Mouse (Mus musculus): ENCODE results near the gene Med9.

The Med9 gene

GRCm38 (mm10) chr11:59947752-59948400 is at the start of gene Med9:
Gene Med9 (plus strand): TSS chr11:59948206.
- peak; percentile 91 for DNase-seq (ENCODE audit: low read depth, low spot score)

DNA sequence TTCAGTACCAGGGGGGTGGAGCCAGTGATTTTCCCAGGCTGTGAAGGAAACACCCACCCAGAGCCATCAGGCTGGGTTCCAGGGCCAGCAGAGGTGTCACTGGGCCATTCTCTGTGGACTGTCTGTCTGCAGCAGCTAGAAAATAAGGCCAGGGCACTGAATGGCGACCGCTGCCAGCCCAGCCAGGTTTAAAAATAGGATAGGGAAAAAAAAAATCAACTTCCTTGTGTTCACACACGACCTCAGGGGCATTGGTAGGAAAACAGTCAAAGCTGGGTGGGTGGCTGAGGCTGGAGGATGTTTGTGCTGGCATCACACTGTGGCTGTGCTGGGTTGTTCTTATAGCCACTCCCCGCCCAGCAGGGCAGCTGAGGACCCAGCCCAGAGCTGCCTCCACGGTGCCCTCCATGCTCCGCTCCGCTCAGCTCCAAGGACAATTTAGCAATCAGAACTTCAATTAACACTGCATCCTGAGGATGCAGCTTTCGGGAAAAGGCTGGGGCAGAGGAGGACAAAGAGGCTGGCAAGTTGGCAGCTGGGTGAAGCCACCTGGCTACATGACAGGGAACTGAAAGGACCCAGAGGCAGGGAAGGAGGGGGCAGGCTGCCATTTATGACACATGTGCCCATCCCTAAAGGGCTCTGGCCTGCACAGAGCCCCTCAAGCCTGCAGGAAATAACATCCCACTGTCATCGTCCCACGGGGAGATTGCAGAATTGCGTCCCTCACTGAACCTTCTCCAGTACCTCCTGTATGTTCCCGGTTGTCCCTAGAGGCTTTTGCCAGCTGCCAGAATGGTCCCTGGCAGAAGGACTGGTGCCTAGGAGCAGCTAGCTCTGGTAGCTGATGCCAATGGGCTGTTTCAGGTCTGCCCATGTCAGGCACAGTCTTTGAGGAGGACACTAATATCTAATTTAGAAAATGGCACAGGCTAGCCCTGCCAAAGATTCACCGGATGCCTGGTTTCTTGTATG is 48.0 kb upstream of the Med9 start:
- DNase-seq (ENCODE audit: low read depth, low spot score) = no peak

- DNase-seq (ENCODE audit: low read depth, low spot score) = no peak
Observed at GRCm38 (mm10) chr11:59900995-59901394, 47.0 kb upstream of the Med9 start.

- DNase-seq (ENCODE audit: low read depth, low spot score) = no peak
Observed at GRCm38 (mm10) chr11:59902045-59902726, 45.8 kb upstream of the Med9 start.

- DNase-seq (ENCODE audit: low read depth, low spot score) = no peak
Observed at GRCm38 (mm10) chr11:59906521-59907123, 41.4 kb upstream of the Med9 start.

DNA sequence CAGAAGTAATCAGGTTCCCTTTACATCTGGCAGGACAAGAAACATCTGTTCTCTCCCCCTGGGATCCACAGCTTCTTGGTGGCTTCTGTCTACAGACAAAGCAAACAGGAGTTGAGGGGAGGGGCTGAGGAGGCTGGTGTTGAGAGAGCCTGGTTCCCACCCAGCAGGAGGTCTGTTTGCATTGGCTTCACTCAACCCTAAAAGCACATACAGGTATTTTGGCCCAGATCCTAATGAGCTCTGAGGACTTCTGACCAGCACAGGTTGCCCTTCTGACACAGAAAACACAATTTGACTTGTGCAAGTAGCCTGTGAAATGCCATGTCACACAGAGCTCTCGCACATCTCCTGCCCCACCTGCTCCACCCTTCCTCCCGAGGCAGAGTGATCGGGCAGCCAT is 39.6 kb upstream of the Med9 start:
- no peak for DNase-seq (ENCODE audit: low read depth, low spot score)

DNA sequence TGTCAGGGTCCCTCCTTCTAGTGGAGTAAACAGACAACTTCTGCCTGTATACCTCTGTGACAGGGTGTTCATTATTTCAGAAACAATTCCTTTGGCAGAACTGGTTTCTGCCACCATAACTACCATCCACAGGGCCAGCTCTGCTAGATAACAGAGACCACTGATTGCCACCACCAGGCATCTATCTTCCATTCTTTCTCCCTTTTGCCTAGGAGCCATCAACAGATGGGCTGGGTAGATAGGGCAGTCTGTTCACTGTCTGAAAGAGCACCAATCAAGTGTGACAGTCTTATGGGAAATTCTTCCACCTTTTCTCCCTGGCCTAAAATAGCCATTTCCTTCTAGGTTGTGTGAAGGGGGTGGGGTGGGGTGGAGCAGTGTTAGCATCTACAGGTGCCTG is 37.4 kb upstream of the Med9 start:
- DNase-seq (ENCODE audit: low read depth, low spot score) = no peak

GRCm38 (mm10) chr11:59911523-59911922 is 36.5 kb upstream of the Med9 start:
- DNase-seq (ENCODE audit: low read depth, low spot score) = no peak

DNA sequence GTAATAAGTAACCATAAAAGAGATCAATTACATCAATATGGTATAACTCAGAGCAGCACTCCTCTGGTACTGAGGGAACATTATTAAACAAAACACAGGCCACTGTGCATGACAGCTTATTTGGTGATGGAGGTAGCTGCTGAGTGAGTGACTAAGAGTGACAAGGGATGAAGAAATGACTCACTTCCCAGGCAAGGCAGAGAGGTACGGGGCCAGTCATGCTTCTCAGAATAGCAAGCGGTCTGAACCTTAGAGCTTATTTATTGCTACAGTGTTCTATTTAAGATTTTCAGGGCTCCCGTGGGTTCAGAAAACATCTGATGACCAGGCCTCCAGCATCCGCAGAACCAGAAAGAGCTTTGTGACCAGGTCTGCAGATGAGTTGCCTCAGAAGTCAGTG is 34.3 kb upstream of the Med9 start:
- no peak for DNase-seq (ENCODE audit: low read depth, low spot score)

DNA sequence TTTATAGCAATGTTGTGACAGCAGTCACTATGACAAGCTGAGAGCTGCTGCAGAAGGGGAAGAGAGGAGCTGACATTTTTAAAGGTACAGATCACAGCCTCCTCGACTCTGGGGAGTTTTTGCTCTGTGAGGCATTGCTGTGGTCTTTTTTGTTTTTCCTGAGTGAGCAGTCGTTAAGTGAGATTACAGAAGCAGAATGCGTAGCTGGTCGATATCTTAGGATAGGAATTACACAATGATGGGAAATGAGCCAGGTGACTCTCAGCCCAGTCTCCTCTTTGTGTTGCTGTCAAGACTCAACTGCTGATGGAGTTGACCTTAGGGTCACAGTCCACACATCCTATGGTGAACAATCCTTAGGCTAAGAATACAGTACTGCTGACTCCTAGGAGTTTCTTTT is 30.0 kb upstream of the Med9 start:
- DNase-seq (ENCODE audit: low read depth, low spot score) = no peak

DNA sequence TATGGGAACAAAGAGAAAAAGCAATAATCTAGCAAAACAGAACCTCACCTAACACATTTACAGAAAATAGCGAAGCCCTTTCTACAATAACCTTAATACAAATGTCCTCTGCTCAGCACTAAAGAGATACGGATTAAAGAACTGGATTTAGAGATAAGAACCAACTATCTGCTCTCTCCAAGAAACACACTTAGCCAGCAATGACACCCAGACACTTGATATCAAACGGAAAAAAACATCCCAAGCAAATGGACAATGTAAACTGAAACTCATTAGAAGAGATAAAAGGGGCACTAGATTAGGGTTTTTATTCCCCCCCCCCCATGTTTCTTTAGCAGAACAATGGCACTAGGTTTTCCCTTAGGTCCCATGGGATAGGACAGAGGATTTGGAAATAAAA is 28.6 kb upstream of the Med9 start:
- DNase-seq (ENCODE audit: low read depth, low spot score) = no peak

- DNase-seq (ENCODE audit: low read depth, low spot score) = no peak
Observed at GRCm38 (mm10) chr11:59920331-59920730, 27.7 kb upstream of the Med9 start.

DNA sequence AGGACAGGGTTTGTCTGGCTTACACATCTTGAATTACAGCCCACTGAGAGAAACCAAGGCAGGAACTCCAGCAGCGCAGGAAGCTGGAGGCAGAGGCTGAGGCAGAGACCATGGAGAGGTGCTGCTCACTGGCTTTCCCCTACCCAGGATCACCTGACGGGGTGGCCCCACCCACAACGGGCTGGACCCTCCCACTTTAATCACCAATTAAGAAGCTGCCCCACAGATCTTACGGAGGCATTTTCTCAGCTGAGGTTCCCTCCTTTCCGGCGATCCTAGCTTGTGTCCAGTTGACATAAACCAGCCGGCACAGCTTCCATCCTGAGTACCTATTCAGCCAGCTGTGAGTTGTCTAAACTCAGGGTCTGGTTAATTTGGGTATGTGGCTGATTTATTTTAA is 26.7 kb upstream of the Med9 start:
- DNase-seq (ENCODE audit: low read depth, low spot score) = peak; percentile 37

DNA sequence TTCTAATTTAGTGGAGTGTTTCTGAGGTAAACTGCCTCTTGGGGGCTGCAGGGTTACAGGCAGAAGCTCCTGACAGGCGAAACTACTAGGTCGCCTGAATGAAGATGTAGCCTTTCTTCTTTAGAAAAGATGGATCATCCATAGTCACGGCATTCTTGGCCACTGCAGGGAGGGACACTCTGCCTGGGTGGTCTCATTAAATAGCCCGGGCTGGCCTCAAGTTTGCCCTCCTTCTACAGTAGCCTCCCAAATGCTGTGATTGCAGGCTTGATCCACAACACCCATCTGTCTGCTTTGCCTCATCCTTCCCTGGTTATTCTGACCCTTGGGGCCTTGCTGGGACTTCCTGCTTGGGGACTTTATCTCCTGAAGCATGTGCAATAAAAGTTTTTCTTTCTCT is 18.0 kb upstream of the Med9 start:
- no peak for DNase-seq (ENCODE audit: low read depth, low spot score)

DNA sequence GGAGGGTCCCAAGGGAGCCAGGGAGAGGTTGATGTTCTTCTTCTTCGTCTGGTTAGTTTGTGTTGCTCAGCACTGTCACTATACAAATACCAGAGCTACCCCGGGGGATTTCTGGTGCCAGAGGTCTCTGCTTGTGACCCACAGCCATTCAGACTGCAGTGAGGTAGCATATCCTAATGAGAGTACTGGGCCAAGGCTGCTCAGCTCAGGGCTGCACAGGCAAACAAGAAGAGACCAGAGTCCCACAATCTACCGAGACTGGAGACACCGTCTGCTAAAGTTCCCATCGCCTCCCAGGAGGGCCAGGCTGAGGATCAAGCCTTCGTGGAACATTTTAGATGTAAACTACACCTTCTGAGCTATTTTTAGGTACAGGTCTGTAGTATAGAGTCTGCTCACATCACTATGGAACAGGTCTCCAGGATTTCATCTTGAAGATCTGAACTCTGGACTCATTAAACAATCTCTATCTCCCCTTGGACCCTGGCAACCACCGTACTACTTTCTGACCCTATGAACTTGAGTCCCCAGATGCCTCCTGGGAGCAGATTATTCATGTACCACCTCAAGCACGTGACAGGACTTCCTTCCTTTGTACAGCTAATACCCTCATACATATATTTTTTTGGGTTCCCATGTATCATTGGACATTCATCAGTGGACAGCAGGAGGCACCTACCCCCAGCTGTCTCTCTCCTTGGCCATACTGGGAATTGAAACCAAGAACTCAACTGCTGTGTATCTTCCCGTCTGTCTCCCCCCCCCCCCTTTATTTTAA is 15.3 kb upstream of the Med9 start:
- no peak for DNase-seq (ENCODE audit: low read depth, low spot score)

GRCm38 (mm10) chr11:59933943-59934342 is 14.1 kb upstream of the Med9 start:
- no peak for DNase-seq (ENCODE audit: low read depth, low spot score)

DNA sequence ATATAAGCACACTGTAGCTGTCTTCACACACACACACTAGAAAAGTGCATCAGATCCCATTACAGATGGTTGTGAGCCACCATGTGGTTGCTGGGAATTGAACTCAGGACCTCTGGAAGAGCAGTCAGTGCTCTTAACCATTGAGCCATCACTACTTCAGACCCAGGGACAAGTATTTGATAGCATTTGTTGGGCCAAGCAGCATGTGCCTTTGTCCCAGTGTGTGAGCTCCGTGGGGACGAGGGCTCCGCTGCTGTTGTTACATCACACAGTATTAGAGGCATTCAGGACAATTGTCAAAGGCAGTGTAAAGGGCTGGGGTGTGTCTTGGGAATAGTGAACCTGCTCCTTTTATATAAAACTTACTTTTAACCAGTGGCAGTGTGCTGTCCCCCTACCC is 11.0 kb upstream of the Med9 start:
- no peak for DNase-seq (ENCODE audit: low read depth, low spot score)

DNA sequence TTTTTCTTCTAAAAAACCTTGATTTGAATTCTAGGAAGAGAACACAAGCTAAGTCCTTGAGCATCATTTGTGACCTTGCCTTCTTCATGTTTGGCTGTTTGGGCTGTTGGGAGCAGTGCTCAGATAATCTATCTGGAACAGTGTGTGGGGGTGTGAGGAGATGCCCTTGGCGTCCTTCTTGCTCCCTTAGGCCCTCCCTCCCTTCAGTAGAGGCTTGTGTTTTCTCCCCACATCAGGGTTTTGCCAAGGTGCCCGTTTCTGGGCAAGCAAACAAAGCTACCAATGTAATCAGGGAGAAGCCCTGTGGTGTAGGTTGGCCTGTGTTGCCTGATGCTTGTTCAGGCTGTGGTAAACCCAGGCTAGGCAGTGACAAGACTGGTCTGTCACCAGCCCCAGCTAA is 10.4 kb upstream of the Med9 start:
- DNase-seq (ENCODE audit: low read depth, low spot score) = no peak

- DNase-seq (ENCODE audit: low read depth, low spot score) = no peak
Observed at GRCm38 (mm10) chr11:59939821-59940220, 8.2 kb upstream of the Med9 start.

GRCm38 (mm10) chr11:59940645-59941044 is 7.4 kb upstream of the Med9 start:
- no peak for DNase-seq (ENCODE audit: low read depth, low spot score)

DNA sequence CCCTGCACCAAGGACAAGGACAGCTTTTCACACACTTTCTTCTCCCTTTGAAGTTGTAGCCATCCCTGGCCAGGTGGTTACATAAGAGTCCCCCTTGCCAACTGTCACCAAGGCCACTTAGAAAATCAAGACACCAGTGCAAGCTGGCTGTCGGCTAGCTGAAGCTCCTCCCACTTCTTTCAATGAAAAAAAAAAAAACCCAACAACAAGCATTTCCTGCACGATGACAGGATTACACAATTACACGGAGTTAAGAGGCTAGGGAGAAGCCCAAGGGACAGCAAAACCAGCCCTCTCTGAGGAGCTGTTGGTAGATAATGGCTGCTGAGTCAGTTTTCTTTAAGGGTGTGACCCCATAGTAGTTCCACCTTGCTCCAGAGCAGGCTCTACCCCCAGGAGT is 6.6 kb upstream of the Med9 start:
- DNase-seq (ENCODE audit: low read depth, low spot score) = no peak

All from forelimb bud, embryonic 11.5 days (tissue).